Mouse (Mus musculus) neural tube, embryonic 15.5 days (tissue): ENCODE results near the gene Magi3. TPM values are rescaled to one million over a fixed set of nuclear protein-coding genes. Genes with fewer than 3 reads are reported as not detected.

Source experiments
- ATAC-seq: fragments of 200-750 bp; cut with Nextera tagmentation; 2 replicates; pipeline ENCODE4 v1.8.0; 2017; ENCODE audit warnings: mild to moderate bottlenecking, moderate TSS enrichment, moderate library complexity; ENCODE audit not compliant: low FRiP score
- H3K27ac ChIP-seq: fragments of 300-500 bp; sonication (generic); replicated peaks from 2 replicates; pipeline ENCODE4 v1.5.1; 2015; ENCODE audit warnings: mild to moderate bottlenecking, inconsistent platforms
- H3K27me3 ChIP-seq: fragments of 300-500 bp; sonication (generic); replicated peaks from 2 replicates; pipeline ENCODE4 v1.6.1; 2015; ENCODE audit warnings: inconsistent platforms
- H3K36me3 ChIP-seq: fragments of 300-500 bp; sonication (generic); 2 replicates; pipeline ENCODE4 v1.6.1; 2015; ENCODE audit warnings: inconsistent platforms
- H3K4me1 ChIP-seq: fragments of 300-500 bp; sonication (generic); 2 replicates; pipeline ENCODE4 v1.6.1; 2015; ENCODE audit warnings: inconsistent platforms
- H3K4me2 ChIP-seq: fragments of 300-500 bp; sonication (generic); 2 replicates; pipeline ENCODE4 v1.6.1; 2015; ENCODE audit warnings: inconsistent platforms, mild to moderate bottlenecking, moderate library complexity
- H3K4me3 ChIP-seq: fragments of 300-500 bp; sonication (generic); replicated peaks from 2 replicates; pipeline ENCODE4 v1.5.1; 2015; ENCODE audit warnings: mild to moderate bottlenecking, inconsistent platforms
- H3K9ac ChIP-seq: fragments of 300-500 bp; sonication (generic); replicated peaks from 2 replicates; pipeline ENCODE4 v1.6.1; 2015; ENCODE audit warnings: mild to moderate bottlenecking, inconsistent platforms
- H3K9me3 ChIP-seq: fragments of 300-500 bp; sonication (generic); replicated peaks from 2 replicates; pipeline ENCODE4 v1.6.1; 2016; ENCODE audit warnings: inconsistent platforms
- WGBS: fragments of 180-500 bp; shearing (Covaris S2); methylation state at CpG from one replicate; pipeline ENCODE4 v1.1.7; 2015; ENCODE audit warnings: mixed read lengths; 5-methylcytosine and 5-hydroxymethylcytosine counted together
- polyA plus RNA-seq: library from polyadenylated mRNA; unstranded; fragments of >200 nt; fragmentation: Nextera tagmentation; extraction: Ambion mirVana; gene quantifications from 2 replicates; pipeline ENCODE4 v1.2.1, GENCODE M21; 2015

Gene Magi3
- polyA plus RNA-seq, 1 experiment from 2014 or later = 6.7 TPM

GRCm38 (mm10) chr3:104101249-104101648 lies 118.9 kb downstream of the Magi3 start:
- no peak overlapping the region for H3K27ac ChIP-seq
- H3K4me2 ChIP-seq = no peak overlapping the region
- H3K9me3 ChIP-seq = no peaks in the 10 kb centered on the region
- H3K9ac ChIP-seq = no peak overlapping the region
- H3K4me3 ChIP-seq = no peak overlapping the region
- no peak for ATAC-seq
- H3K36me3 ChIP-seq = no peaks in the 10 kb centered on the region
- H3K4me1 ChIP-seq = no peaks in the 10 kb centered on the region
- no peaks in the 10 kb centered on the region for H3K27me3 ChIP-seq

- Histone ChIP-seq H3K9me3 (no peaks in the 10 kb centered on the region), H3K4me2 (no peak overlapping the region), H3K27ac (no peak overlapping the region), H3K27me3 (no peaks in the 10 kb centered on the region), H3K4me1 (no peaks in the 10 kb centered on the region), H3K4me3 (no peak overlapping the region), H3K9ac (no peak overlapping the region), H3K36me3 (0 out of 2 replicates have a peak, but pooled peaks cover 3% of the 10 kb centered on the region)
- WGBS = 76% methylated on average over 3 of the region's 3 CpGs
- no peak for ATAC-seq
Measured at GRCm38 (mm10) chr3:104095936-104096335, 124.2 kb downstream of the Magi3 start.

- no peak for ATAC-seq
- no peaks in the 10 kb centered on the region for H3K27me3 ChIP-seq
- no peak overlapping the region for H3K4me2 ChIP-seq
- H3K36me3 ChIP-seq = 0 out of 2 replicates have a peak, but pooled peaks cover 3% of the 10 kb centered on the region
- no peaks in the 10 kb centered on the region for H3K9me3 ChIP-seq
- H3K27ac ChIP-seq = no peak overlapping the region
- H3K4me3 ChIP-seq = no peak overlapping the region
- H3K4me1 ChIP-seq = no peaks in the 10 kb centered on the region
- WGBS = 79% methylated on average over 1 of the region's 1 CpGs
- no peak overlapping the region for H3K9ac ChIP-seq
Measured at GRCm38 (mm10) chr3:104094646-104095045, 125.5 kb downstream of the Magi3 start.

- H3K9ac ChIP-seq = no peak overlapping the region
- H3K27me3 ChIP-seq = no peaks in the 10 kb centered on the region
- no peak for ATAC-seq
- no peaks in the 10 kb centered on the region for H3K4me1 ChIP-seq
- H3K27ac ChIP-seq = no peak overlapping the region
- H3K4me3 ChIP-seq = no peak overlapping the region
- no peaks in the 10 kb centered on the region for H3K9me3 ChIP-seq
- WGBS = 79% methylated on average over 5 of the region's 5 CpGs
- no peak overlapping the region for H3K4me2 ChIP-seq
- 0 out of 2 replicates have a peak, but pooled peaks cover 3% of the 10 kb centered on the region for H3K36me3 ChIP-seq
Measured at GRCm38 (mm10) chr3:104092759-104093158, 127.4 kb downstream of the Magi3 start.

GRCm38 (mm10) chr3:104082031-104082430 lies 138.1 kb downstream of the Magi3 start:
- no peaks in the 10 kb centered on the region for H3K4me1 ChIP-seq
- 73% methylated on average over 1 of the region's 1 CpGs for WGBS
- H3K4me3 ChIP-seq = no peak overlapping the region
- no peak overlapping the region for H3K4me2 ChIP-seq
- no peak overlapping the region for H3K27ac ChIP-seq
- H3K9ac ChIP-seq = no peak overlapping the region
- no peaks in the 10 kb centered on the region for H3K36me3 ChIP-seq
- no peaks in the 10 kb centered on the region for H3K27me3 ChIP-seq
- no peak for ATAC-seq
- no peaks in the 10 kb centered on the region for H3K9me3 ChIP-seq

- H3K9me3 ChIP-seq = no peaks in the 10 kb centered on the region
- H3K4me2 ChIP-seq = no peak overlapping the region
- no peak overlapping the region for H3K4me3 ChIP-seq
- H3K36me3 ChIP-seq = no peaks in the 10 kb centered on the region
- H3K27ac ChIP-seq = no peak overlapping the region
- H3K4me1 ChIP-seq = no peaks in the 10 kb centered on the region
- no peaks in the 10 kb centered on the region for H3K27me3 ChIP-seq
- H3K9ac ChIP-seq = no peak overlapping the region
- ATAC-seq = no peak
Measured at GRCm38 (mm10) chr3:104078725-104079124, 141.4 kb downstream of the Magi3 start.

- no peak overlapping the region for H3K27ac ChIP-seq
- H3K4me3 ChIP-seq = no peak overlapping the region
- H3K4me1 ChIP-seq = no peaks in the 10 kb centered on the region
- H3K27me3 ChIP-seq = no peaks in the 10 kb centered on the region
- H3K4me2 ChIP-seq = no peak overlapping the region
- no peaks in the 10 kb centered on the region for H3K9me3 ChIP-seq
- no peaks in the 10 kb centered on the region for H3K36me3 ChIP-seq
- no peak overlapping the region for H3K9ac ChIP-seq
- no peak for ATAC-seq
Measured at GRCm38 (mm10) chr3:104069395-104069794, 150.8 kb downstream of the Magi3 start.

GRCm38 (mm10) chr3:104059001-104059622 lies 161.1 kb downstream of the Magi3 start:
- peak; percentile 66; the same call in 1 of the 2 replicates for ATAC-seq
- Histone ChIP-seq H3K9ac (no peak overlapping the region), H3K4me2 (no peak overlapping the region), H3K9me3 (no peaks in the 10 kb centered on the region), H3K4me1 (peaks cover 5% of the 10 kb centered on the region), H3K27ac (no peak overlapping the region), H3K4me3 (no peak overlapping the region), H3K36me3 (no peaks in the 10 kb centered on the region), H3K27me3 (no peaks in the 10 kb centered on the region)
- 14% methylated on average over 6 of the region's 6 CpGs for WGBS

GRCm38 (mm10) chr3:104032747-104033146 lies 187.4 kb downstream of the Magi3 start:
- WGBS = 77% methylated on average over 1 of the region's 1 CpGs
- no peak overlapping the region for H3K4me2 ChIP-seq
- no peaks in the 10 kb centered on the region for H3K9me3 ChIP-seq
- no peak overlapping the region for H3K27ac ChIP-seq
- H3K27me3 ChIP-seq = no peaks in the 10 kb centered on the region
- H3K4me3 ChIP-seq = no peak overlapping the region
- no peak overlapping the region for H3K9ac ChIP-seq
- no peaks in the 10 kb centered on the region for H3K4me1 ChIP-seq
- ATAC-seq = no peak
- H3K36me3 ChIP-seq = 0 out of 2 replicates have a peak, but pooled peaks cover 2% of the 10 kb centered on the region

GRCm38 (mm10) chr3:104032086-104032485 lies 188.1 kb downstream of the Magi3 start:
- no peak overlapping the region for H3K4me2 ChIP-seq
- WGBS = 92% methylated on average over 1 of the region's 1 CpGs
- no peaks in the 10 kb centered on the region for H3K27me3 ChIP-seq
- H3K4me1 ChIP-seq = no peaks in the 10 kb centered on the region
- H3K4me3 ChIP-seq = no peak overlapping the region
- H3K9me3 ChIP-seq = no peaks in the 10 kb centered on the region
- H3K27ac ChIP-seq = no peak overlapping the region
- ATAC-seq = no peak
- no peak overlapping the region for H3K9ac ChIP-seq
- peaks cover 8% of the 10 kb centered on the region; the same call in 1 of the 2 replicates for H3K36me3 ChIP-seq

GRCm38 (mm10) chr3:104026938-104027337 lies 193.2 kb downstream of the Magi3 start:
- WGBS = 50% methylated on average over 3 of the region's 3 CpGs
- Histone ChIP-seq H3K9ac (no peak overlapping the region), H3K4me3 (no peak overlapping the region), H3K4me1 (no peaks in the 10 kb centered on the region), H3K27ac (no peak overlapping the region), H3K27me3 (no peaks in the 10 kb centered on the region), H3K36me3 (peaks cover 25% of the 10 kb centered on the region; the same call in 1 of the 2 replicates), H3K4me2 (no peak overlapping the region), H3K9me3 (no peaks in the 10 kb centered on the region)
- no peak for ATAC-seq

- no peaks in the 10 kb centered on the region for H3K4me1 ChIP-seq
- H3K9ac ChIP-seq = no peak overlapping the region
- no peaks in the 10 kb centered on the region for H3K9me3 ChIP-seq
- ATAC-seq = no peak
- no peak overlapping the region for H3K4me3 ChIP-seq
- no peak overlapping the region for H3K4me2 ChIP-seq
- no peak overlapping the region for H3K27ac ChIP-seq
- no peaks in the 10 kb centered on the region for H3K27me3 ChIP-seq
- 85% methylated on average over 12 of the region's 12 CpGs for WGBS
- peaks cover 57% of the 10 kb centered on the region for H3K36me3 ChIP-seq
Measured at GRCm38 (mm10) chr3:104020101-104020500, 200.1 kb downstream of the Magi3 start.
